Mouse (Mus musculus): ENCODE measurements around the gene Fbxl2.

Gene Fbxl2

DNA sequence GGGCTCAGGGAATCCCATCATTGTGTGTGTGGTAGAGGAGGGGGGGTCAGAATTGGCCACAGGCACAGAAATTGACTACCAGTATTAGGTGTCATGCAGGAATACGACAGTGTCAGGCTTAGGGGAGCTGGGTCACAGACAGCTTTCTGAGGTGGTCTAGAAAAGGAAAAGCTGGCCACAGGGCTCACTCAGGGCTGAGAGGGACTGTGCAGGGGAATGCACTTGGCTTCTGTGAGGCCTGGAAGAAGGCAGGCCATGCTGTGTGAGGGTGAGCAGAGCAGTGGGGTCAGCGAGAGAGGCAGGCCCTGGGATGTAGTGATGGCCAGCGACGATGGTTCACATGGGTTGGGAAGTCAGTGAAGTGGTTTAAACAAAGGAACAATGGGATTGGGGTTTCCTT is 72.1 kb downstream of the Fbxl2 start:
- DNase-seq (ENCODE audit: low spot score in 2 of 2), result no peak

DNA sequence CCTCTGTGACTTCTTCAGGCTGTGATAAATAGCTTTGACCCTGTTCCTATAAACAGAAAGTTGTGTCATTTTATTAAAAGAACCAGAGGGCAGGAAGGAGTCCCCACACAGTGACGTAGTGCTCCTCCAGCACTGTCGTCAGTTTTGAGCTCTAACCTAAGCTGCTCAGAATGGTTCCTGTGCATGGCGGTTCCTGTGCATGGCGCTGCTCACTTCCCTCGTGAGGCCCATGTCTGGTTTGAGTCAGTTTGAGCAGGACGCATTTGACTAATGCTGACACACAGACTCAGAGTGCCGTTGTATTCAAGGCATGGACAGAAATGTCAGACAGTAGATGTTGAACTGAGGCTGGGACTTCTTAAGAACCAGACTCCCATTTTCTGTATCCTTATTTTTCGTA is 74.4 kb downstream of the Fbxl2 start:
- no peak for DNase-seq (ENCODE audit: low spot score in 2 of 2)

DNA sequence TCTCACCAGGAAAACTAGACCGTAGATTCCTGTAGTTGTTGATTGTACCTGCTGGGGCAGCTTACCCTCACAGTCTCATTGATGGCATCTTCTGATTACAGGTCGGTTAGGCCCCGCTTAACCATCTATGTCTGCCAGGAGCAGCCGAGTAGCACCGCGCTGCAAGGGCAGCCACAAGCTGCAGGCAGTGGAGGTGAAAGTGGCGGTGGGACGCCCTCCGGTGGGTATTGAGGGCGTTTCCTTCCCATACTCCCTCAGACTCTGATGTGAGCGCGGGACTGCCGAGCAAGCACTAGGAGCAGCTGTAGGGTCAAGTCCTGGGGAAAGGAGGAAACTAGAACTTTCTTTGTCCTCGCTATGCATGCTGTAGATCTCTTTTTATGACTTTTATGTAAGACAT is 76.0 kb downstream of the Fbxl2 start:
- no peak for DNase-seq (ENCODE audit: low spot score in 2 of 2)

DNA sequence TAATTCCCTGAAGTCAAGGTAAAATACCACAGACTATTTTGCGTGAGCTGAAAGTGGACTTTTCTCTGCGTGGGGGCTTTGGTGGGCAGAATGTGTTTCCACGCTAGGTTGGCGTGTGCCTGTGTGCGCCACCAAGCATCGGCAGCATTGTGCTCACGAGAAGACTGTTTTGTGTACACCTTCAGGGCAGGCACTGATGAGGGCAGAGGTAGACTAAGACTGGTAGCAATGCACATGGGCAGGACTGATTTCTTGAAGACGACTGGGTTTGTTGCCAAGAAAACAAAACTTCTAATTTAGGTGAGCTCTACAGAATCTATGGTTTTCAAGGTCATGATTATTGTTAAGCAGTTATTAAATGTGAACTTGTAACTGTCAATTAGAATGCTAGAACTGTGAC is 76.6 kb downstream of the Fbxl2 start:
- no peak for DNase-seq (ENCODE audit: low spot score in 2 of 2)

DNA sequence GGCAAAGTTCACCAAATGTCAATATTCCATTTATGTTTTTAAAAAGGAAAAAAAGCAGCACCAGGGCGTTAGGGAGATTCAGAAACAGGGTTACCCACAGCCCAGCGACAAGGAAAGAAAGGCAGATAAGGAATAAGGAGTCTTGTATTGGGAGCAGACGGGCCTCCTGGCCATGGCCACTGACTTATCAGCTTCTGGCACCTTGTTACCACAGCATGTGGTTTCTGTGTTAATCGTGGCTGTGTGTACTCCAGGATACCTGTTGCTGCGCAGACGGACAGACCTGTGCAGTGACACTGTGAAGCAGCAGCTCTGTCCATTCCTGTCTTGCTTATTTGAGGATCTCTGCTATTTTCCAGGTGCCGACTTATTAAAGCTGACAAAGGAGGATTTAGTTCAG is 77.0 kb downstream of the Fbxl2 start:
- DNase-seq (ENCODE audit: low spot score in 2 of 2), result no peak

DNA sequence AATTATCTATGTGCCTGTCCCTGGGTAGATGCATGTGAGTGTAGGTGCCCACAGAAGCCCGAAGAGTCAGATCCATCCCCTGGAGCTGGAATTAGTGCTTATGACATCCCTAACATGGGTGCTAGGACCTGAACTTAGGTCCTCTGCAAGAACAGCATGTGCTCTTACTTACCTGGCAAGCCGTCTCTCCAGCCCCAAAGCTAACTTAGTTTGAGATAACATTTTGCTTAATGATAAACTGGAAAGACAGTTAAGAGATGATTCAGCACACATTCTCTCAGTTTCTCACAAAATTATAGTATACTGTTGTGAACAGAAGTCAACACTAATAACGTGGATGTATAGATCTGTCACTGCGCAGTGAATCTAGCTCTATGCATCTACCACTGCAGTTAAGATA is 79.2 kb downstream of the Fbxl2 start:
- no peak for DNase-seq (ENCODE audit: low spot score in 2 of 2)

DNA sequence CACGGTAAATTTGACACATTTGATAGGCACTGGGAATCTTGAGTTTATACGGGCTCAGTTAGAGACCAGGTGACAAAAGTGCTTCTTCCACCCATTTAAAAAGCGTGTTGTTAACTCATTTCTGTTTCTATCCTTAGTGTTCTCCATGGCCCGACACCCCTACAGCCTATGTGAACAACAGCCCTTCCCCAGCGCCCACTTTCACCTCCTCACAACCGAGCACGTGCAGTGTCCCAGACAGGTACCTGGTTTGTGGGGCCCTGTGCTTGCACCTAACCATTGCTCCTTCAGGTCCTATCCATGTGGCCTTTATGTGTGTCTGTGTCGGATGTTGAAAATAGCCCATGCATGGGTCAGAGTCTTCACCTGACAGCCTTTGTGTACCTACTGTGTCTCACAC is 81.6 kb downstream of the Fbxl2 start:
- no peak for DNase-seq (ENCODE audit: low spot score in 2 of 2)

DNA sequence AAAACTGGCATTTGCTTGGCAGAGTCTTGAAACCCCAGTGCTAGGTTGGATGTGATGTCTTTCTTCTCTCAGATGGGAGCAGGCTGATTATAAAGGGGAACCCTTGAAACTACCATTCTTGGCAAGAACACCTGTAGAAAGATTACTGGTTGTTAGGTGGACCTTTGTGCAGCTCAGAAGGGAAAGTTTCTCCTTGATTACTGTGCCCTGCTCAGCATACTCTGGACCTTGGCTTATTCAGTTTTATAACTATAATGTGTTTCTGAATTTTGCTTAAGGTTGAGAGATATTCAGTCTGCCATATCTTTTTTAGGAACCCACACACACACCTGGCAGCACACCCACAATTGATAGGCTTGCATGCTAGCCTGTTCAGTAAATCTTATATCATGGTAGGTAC is 82.3 kb downstream of the Fbxl2 start:
- no peak for DNase-seq (ENCODE audit: low spot score in 2 of 2)

DNA sequence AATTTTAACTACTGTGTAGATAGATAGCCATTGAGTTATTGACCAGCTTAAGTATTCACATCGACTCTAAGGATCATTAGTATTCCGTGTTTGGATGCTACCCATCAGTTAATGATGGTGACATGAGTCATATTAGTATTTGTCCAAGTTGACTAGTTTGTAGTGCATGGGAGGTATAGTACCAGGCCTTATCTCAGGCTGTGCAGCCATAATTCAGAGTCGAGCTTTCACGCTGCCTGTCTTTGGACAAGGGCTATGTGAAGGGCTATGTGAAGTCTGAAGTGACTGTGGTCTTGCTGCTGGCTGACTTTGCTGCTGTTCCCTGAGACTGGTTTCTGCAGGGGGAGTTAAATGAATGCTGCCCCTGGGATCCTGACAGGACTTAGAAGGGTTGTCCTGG is 88.2 kb downstream of the Fbxl2 start:
- DNase-seq (ENCODE audit: low spot score in 2 of 2), result no peak

DNA sequence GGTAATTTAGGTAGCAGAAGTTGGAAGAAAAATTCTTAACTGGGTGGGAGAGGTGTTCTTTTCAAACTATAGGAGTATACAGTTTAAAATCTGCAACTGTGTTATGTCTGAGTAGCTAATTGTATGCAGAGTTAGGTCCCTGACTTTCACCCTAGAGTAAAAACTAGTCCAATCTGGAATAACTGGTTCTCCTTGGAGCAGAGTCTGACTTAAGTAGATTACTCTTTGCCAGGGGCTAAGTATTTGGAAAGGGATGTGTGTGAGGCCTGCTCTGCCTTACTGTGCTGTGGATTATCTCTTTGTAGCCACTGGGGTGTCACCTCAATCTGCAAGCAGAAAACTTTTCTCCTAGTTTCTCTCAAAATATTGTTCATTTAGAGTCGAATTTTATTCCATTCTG is 98.8 kb downstream of the Fbxl2 start:
- no peak for DNase-seq (ENCODE audit: low spot score in 2 of 2)

DNA sequence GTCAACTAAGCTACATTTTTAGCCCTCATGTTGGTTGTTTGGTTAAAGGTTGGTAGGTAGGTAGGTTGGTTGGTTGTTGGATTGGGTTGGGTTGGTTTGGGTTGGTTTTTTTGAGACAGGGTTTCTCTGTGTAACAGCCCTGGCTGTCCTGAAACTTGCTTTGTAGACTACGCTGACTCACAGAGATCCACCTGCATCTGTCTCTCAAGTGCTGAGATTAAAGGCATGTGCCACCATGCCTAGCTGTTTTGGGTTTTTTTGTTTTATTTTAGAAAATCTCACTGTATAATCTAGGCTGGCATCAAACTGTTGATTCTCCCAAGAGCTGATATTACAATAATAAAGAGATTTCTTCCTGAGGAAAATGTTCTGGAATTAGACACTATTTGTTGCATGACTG is 102.6 kb downstream of the Fbxl2 start:
- DNase-seq (ENCODE audit: low spot score in 2 of 2), result no peak

DNA sequence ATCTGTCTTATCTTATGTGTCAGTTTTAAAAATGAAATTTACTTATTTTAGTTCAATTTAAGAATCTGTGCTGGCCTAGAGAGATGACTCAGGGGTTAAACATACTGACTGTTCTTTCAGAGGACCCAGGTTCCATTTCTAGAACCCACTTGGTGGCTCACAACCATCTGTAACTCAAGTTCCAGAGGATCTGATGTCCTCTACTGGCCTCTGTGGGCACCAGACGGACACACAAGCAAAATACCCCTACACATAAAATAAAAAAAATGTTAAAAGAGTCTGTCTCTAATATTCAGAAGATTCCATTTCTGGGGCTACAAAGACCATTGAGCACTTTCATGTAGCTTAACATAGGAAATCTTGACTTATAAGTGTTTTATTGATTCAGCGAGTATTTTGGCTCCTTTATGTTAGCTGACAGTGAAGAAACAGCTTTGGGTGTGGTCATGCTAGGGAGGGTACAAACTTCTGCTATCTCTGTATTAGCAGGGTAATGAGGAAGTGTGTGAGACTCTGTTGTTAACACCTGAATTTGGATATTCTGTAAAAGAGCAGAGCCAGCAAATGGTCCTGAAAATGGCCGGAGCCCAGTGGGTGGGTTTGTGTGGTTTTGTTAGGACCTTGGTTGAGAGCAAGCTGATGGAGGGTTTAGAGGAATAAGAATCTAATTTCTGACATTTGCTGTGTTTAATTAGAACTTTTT is 104.7 kb downstream of the Fbxl2 start:
- no peak for DNase-seq (ENCODE audit: low spot score in 2 of 2)

DNA sequence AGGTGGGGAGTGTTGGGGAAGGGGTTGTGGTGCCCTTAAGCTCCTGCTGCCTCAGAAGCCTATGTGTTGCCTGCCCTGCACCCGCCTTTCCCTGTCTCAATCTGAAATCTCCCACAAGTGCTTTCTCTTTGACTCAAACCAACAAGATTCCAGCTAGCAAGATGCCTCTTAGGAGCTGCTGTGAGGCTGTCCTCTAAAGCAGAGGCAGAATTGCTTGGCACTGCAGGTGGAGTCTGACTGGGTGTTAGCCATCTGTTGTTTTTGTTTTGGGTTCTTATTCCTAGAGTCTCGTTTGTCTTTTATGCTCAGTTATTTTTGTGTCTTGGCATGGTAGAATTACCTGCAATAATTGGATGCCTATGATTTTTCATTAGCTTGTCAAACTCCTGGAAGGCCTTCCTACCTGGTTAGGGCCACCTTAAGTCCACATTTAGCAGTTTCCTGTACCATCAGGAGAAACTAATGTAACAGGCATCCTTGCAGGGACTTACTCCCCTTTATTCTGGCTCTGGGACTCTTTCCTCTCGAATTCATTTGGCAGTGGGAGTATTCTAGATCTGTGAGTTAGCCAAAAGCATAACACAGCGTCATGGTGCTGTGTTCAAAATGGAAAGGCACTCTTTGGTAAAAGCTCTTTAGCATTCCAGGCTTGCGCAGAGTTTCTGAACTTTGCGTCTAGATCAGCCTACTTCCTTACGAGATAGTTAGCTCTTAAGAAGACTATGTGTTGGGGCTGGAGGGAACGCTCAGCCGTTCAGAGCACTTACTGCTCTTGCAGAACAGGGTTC is 106.7 kb downstream of the Fbxl2 start:
- DNase-seq (ENCODE audit: low spot score in 2 of 2), result no peak

DNA sequence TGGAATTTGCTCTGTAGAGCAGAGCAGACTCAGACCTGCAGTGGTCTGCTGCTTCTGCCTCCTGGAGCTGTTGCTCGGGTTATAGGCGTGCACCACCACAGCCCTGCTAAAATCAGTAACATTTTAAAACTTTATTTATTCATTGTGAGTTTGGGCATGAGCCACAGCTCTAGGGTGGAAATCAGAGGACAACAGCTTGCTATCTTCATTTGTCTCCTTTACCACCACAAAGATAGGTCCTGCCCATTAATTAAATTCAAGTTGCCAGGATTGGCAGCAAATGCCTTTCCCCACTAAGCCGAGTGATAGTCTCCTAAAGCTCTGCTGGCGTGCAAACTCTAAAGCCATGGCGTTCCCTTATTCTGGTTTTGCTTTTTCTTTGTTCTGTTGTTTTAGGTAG is 110.4 kb downstream of the Fbxl2 start:
- no peak for DNase-seq (ENCODE audit: low spot score in 2 of 2)

DNA sequence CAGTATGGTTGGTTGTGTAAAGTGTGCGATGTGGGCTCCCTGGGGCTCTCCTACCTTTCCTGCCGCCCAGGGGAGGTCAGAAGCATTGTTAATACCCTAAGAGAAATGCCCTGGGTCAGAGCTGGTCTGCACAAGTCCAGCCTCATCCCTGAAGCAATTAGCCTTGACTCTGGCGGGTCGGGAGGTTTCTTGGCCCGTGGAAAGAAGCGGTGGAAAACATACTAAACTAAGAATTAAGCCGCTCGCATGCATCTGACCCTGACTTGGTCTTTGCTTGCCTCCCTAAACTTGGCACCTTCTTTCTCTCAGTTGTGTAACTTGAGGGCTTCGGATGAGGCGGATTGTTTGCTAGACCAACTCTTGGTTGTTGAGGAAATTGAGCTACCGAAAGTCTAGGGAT is 113.5 kb downstream of the Fbxl2 start:
- no peak for DNase-seq (ENCODE audit: low spot score in 2 of 2)

DNA sequence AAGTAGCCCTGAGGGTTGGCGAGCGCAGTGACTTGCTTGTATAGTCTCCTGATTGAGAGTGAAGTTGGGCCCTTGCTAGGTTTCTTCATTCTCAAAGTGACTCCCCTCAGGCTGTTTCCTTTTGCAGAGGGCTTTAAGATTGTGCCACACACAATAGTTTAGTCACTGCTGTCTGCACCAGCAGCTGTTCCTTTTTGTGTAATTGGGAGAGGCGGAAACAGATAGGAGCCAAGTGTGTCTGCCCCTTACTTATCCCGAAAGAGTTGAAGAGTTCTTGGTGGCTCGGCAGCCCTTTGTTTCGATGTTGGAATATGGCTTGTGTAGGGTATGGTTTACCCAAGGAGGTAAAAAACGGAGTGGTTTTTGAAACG is 113.9 kb downstream of the Fbxl2 start:
- no peak for DNase-seq (ENCODE audit: low spot score in 2 of 2)

DNA sequence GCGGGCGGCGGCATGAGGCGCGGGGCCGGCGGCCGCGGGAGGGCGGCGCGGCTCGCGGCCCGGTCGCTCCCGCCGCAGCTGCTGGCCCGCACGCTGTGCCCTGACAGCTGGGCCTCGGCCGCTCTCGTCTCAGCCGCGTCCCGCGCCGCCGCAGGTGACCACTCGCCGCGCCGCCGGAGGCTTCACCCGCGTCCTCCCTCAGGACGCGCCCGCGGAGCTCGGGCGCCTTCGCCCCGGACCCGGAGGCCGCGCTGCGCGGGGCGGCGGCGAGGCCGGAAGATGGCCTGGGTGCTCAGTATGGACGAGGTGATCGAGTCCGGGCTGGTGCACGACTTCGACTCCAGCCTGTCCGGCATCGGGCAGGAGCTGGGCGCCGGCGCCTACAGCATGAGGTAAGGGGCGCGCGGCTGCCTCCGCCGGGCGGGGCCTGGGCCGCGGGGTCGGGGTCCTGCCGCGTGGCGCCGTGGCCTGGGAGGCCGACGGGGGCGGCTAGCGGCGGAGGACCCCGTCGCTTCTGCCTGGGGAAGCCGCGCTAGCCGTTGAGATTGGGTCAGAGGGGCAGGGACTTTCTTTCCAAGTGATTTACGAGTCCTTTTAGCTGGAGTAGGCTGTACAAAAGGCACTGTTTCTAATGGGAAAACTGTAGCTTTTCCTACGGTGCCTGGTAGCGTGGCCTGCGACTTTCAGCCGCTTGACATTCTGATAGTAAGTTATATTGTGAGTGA is 114.5 kb downstream of the Fbxl2 start:
- DNase-seq (ENCODE audit: low spot score in 2 of 2), result peak; percentile 39 to 47

DNA sequence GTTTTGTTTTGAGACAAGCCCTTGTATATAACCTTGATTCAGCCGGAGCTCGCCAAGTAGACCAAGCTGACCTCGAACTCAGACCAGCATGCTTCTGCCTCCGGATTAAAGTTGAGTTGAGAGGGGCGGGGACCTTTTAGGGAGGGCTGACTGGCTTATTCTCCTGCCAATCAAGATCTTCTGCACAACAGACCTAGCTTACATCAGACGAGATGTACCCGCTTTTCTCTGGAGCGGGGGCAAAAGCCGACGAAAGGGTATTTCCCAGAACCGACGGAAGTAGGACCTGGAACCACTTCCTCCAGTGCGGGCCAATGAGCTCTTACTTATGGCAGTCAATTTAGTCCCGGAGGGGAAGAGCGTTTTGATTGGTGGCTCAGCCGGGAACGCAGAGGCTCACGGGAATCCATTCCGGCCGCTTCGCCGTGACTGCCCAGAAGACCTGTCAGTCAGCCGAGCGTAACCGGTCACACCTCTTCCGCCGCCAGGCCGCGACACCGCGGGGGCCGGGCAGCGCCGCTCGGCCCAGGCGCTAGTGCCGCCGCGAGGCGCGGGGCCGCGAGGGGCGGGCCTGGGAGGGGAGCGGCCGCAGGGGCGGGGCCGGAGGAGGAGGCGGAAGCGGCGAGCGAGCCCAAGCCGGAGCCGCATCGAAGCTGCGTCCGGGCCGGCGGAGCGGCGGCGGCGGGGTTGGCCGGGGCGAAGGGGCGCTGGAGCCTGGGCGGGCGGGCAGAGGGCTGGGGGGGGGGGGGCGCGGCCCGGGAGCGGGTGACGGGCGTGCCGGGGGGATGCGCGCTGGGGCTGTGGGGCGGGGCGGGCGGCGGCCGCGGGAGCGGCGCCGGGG is 115.2 kb downstream of the Fbxl2 start, which contains the start of gene Ubp1:
Gene Ubp1 (plus strand): TSS at position 401 of the 841 bp plus-strand sequence.
- DNase-seq (ENCODE audit: low spot score in 2 of 2), result peak; percentile 98 to 99

DNA sequence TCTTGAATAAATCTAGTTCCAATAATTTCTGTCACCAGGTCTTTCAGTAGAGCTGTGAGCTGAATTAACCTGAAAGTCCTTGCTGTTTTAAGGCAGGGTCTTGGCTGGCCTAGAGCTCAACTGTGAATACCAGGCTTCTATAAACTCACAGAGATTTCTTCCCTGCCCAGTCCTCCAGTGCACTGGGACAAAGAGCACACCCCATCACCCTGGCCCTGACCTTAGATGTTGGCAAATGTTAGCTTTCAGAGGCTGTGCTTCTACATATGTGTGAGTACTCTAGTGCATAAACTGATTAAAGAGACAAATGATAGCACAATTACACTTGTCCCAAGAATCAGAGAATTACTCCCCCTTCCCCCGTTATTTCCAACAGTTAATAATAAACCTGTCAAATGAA is 116.3 kb downstream of the Fbxl2 start:
- DNase-seq (ENCODE audit: low spot score in 2 of 2), result no peak

DNA sequence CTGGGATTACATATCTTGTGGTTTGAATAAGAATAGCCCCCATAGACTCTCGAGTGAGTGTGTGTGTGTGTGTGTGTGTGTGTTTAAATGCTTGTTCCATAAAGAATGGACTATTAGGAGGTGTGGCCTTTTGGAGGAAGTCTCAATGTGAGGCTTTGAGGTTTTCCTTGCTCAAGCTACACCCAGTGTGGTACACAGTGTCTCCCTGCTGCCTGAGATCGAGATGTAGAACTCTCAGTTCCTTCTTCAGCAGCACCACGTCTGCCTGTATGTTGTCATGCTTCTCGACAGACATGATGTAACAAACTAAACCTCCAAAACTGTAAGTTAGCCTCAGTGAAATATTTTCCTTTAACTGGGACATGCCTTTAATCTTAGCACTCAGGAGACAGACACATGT is 117.4 kb downstream of the Fbxl2 start:
- no peak for DNase-seq (ENCODE audit: low spot score in 2 of 2)

DNA sequence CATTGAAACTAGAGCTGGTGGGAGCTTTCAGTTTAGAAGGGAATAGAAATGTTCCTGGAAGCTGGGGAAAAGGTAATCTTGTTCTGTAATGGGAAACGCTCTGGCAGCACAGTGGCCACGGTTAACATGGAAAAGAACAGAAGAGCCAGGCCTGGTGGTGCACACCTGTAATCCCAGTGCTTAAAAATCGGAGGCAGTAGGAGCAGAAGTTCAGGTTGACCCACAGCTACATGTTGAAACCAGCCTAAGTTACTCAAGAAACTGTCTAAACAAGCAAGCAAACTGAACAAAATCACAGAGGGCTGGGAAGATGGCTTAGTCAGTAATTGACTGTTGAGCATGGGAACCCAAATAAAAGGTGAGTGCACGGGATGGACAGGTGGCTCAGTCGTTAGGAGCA is 121.1 kb downstream of the Fbxl2 start:
- DNase-seq (ENCODE audit: low spot score in 2 of 2), result no peak

DNA sequence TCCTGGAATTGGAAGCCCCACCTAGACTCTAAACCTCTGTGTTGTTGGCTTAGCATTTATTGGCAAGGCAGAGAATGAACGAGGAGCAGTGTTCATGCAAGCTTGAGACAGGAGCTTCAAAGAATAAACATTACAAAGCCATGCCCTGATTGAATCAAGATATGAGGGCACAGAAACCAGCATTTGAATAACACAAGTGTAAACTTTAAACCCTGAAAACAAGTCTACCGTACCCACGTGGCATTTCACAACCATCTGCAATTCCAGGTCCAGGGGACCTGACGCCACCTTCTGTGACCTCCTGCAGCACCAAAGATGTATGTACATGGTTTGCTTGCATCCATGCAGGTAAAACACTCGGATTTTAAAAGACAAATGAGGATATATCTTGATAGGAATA is 123.3 kb downstream of the Fbxl2 start:
- no peak for DNase-seq (ENCODE audit: low spot score in 2 of 2)

Data from right cerebral cortex, postnatal 10 days (tissue).